Mouse (Mus musculus): ENCODE results near the gene Prkcsh. TPM values are rescaled to one million over a fixed set of nuclear protein-coding genes. Genes with fewer than 3 reads are reported as not detected.

The Prkcsh gene
- polyA plus RNA-seq, 1 experiment = 72.1 TPM

- DNase-seq (ENCODE audit: low read depth) = no peak
Measured at GRCm38 (mm10) chr9:21987592-21988342, 14.8 kb upstream of the Prkcsh start.

GRCm38 (mm10) chr9:21988421-21989101 lies 14.0 kb upstream of the Prkcsh start:
- DNase-seq (ENCODE audit: low read depth) = no peak

- no peak for DNase-seq (ENCODE audit: low read depth)
Measured at GRCm38 (mm10) chr9:21989230-21990110, 13.1 kb upstream of the Prkcsh start, which contains the start of gene Rgl3. Gene Rgl3 (minus strand): TSS chr9:21989446.

GRCm38 (mm10) chr9:21992227-21992626 lies 10.4 kb upstream of the Prkcsh start:
- no peak for DNase-seq (ENCODE audit: low read depth)

GRCm38 (mm10) chr9:21996178-21996867 lies 6.3 kb upstream of the Prkcsh start:
- no peak for DNase-seq (ENCODE audit: low read depth)

- DNase-seq (ENCODE audit: low read depth) = no peak
Measured at GRCm38 (mm10) chr9:22000296-22000695, 2.3 kb upstream of the Prkcsh start.

- DNase-seq (ENCODE audit: low read depth) = no peak
Measured at GRCm38 (mm10) chr9:22001633-22002032, 973 bp upstream of the Prkcsh start.

GRCm38 (mm10) chr9:22003163-22003554 lies 553 bp downstream of the Prkcsh start:
- no peak for DNase-seq (ENCODE audit: low read depth)

GRCm38 (mm10) chr9:22004546-22004945 lies 1.9 kb downstream of the Prkcsh start:
- DNase-seq (ENCODE audit: low read depth) = no peak

- no peak for DNase-seq (ENCODE audit: low read depth)
Measured at GRCm38 (mm10) chr9:22011055-22011454, 8.4 kb downstream of the Prkcsh start.

- no peak for DNase-seq (ENCODE audit: low read depth)
Measured at GRCm38 (mm10) chr9:22012731-22013130, 10.1 kb downstream of the Prkcsh start.

GRCm38 (mm10) chr9:22016245-22016644 lies 13.6 kb downstream of the Prkcsh start:
- DNase-seq (ENCODE audit: low read depth) = no peak

GRCm38 (mm10) chr9:22017208-22017825 lies 14.7 kb downstream of the Prkcsh start:
- DNase-seq (ENCODE audit: low read depth) = no peak

GRCm38 (mm10) chr9:22024592-22024991 lies 22.0 kb downstream of the Prkcsh start:
- DNase-seq (ENCODE audit: low read depth) = no peak

GRCm38 (mm10) chr9:22028467-22028866 lies 25.9 kb downstream of the Prkcsh start:
- DNase-seq (ENCODE audit: low read depth) = no peak

GRCm38 (mm10) chr9:22030386-22030785 lies 27.8 kb downstream of the Prkcsh start:
- no peak for DNase-seq (ENCODE audit: low read depth)

- no peak for DNase-seq (ENCODE audit: low read depth)
Measured at GRCm38 (mm10) chr9:22035300-22036044, 32.9 kb downstream of the Prkcsh start.

- no peak for DNase-seq (ENCODE audit: low read depth)
Measured at GRCm38 (mm10) chr9:22037826-22038225, 35.2 kb downstream of the Prkcsh start.

GRCm38 (mm10) chr9:22041832-22042231 lies 39.2 kb downstream of the Prkcsh start:
- DNase-seq (ENCODE audit: low read depth) = no peak

- no peak for DNase-seq (ENCODE audit: low read depth)
Measured at GRCm38 (mm10) chr9:22047329-22047728, 44.7 kb downstream of the Prkcsh start.
